Mouse (Mus musculus): ENCODE measurements around the gene Anapc10.
"Not testable (repeated sequence)": the region's sequence is repeated elsewhere in the genome, so short reads cannot be mapped to it uniquely, and the experiment has no call there.

- not testable (repeated sequence) for TF ChIP-seq CTCF, EP300 (IDR thresholded peaks at IDR 0.05; ENCODE audit: low read depth)
Observed at GRCm38 (mm10) chr8:79685927-79686326, 25.7 kb upstream of the Anapc10 start.
